Mouse (Mus musculus) thymus, postnatal 0 days (tissue): Measurements from ENCODE around the gene Elmo1. TPM values are rescaled to one million over a fixed set of nuclear protein-coding genes. Genes with fewer than 3 reads are reported as not detected.

Source experiments
- DNase-seq: peaks from one replicate; pipeline ENCODE4 v3.0.0-alpha.2; 2015; ENCODE audit warnings: low spot score
- polyA plus RNA-seq: library from polyadenylated mRNA; unstranded; fragments of >200 nt; fragmentation: Nextera tagmentation; extraction: Ambion mirVana; gene quantifications from 2 replicates; pipeline ENCODE4 v1.2.1, GENCODE M21; 2015

Elmo1 gene
- polyA plus RNA-seq = 30.1 and 32.3 TPM in 2 replicates

- peak; percentile 76 for DNase-seq
Observed at GRCm38 (mm10) chr13:20090133-20090710, at the start of gene Elmo1. Elmo1 (plus strand) TSS chr13:20090596.

DNA sequence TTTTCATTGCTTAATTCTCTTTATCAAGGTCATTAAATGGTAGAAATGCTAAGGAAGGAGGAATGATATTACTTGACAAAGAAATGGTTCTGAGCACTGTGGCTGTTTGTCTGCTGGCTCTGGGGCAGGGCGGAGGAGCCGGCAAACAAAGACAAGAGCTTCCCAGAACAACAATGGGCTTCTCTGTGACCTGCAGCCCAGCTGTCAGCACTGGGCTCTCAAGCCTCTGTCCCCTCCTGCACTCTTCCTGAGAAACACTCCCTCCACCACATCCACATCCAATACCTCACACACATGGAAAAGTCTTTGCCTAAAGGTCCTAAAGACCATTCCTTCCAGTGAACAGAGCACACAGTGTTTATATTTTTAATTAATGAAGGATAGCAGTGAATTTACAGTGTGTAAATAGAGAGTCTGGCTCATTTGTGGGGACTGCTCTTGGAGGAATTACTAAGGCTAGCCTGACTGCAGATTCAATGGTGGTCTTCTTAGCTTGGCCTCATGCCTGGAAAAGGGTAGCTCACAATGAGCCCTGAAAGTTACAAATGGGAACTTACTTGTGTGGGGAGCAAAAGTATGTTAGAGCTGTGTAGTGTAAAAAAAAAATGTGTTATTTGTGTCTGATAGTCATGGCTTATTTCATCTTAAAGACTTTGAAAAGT lies 49.1 kb upstream of the Elmo1 start:
- DNase-seq = no peak

- DNase-seq = no peak
Observed at GRCm38 (mm10) chr13:20042856-20043255, 47.5 kb upstream of the Elmo1 start.

DNA sequence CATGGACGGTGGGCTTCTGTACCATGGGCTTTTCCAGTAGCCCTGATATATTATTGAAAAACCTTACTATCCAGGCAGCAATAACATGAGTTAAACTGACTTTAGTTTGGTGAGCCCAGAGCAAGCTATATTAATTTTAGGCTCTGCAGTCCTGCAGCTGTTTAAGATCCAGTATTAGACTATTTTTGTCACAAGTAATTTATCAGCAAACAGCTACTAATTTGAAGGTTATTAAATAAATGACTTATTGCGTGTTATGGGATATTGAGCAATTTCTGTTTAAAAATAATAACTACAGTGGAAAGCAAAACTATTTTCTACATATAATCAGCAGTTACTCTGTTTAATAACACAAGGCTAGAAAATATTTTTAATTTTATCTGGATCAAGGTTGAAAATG lies 45.0 kb upstream of the Elmo1 start:
- no peak for DNase-seq

- DNase-seq = no peak
Observed at GRCm38 (mm10) chr13:20045836-20046235, 44.6 kb upstream of the Elmo1 start.

- no peak for DNase-seq
Observed at GRCm38 (mm10) chr13:20046406-20046805, 44.0 kb upstream of the Elmo1 start.

GRCm38 (mm10) chr13:20047926-20048836 lies 42.2 kb upstream of the Elmo1 start:
- no peak for DNase-seq

DNA sequence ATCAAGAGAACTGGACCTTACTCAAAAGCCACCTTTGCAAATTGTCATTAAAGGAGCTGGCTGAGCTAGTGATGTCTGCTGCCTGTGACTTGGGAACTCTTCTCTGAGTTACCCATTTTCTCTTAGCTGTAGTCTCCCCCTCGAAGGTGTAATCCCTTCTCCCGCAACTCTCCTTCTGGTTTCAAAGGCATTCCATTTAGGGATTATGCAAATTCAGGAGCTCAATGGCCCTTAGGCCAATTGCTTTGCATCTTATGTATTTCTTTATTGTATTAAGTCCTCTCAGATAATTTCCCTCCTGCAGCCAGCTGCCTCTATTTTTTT lies 41.6 kb upstream of the Elmo1 start:
- no peak for DNase-seq

- no peak for DNase-seq
Observed at GRCm38 (mm10) chr13:20049654-20050053, 40.7 kb upstream of the Elmo1 start.

GRCm38 (mm10) chr13:20050149-20050548 lies 40.2 kb upstream of the Elmo1 start:
- DNase-seq = no peak

- DNase-seq = no peak
Observed at GRCm38 (mm10) chr13:20057926-20058325, 32.5 kb upstream of the Elmo1 start.

DNA sequence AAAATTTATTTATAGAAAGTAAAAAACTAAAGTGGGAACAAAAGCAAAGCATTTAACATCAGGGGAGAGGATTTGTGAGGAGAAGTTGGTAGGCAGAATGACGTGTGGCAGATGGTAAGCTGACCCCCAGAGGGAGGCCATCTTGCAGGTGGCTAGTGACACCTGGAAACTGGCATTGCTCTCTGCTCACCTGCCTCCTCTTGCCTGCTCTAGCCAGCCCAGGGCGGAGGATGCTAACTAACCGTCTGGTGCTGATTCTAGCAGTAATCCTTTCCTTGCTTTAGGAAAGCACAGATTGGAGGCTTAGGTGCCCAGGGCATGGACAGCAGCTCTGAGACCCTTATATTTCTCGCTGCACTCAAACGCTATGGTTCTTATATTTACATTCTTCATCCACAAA lies 29.4 kb upstream of the Elmo1 start:
- DNase-seq = no peak

GRCm38 (mm10) chr13:20063331-20063730 lies 27.1 kb upstream of the Elmo1 start:
- no peak for DNase-seq

GRCm38 (mm10) chr13:20072043-20072442 lies 18.4 kb upstream of the Elmo1 start:
- no peak for DNase-seq

DNA sequence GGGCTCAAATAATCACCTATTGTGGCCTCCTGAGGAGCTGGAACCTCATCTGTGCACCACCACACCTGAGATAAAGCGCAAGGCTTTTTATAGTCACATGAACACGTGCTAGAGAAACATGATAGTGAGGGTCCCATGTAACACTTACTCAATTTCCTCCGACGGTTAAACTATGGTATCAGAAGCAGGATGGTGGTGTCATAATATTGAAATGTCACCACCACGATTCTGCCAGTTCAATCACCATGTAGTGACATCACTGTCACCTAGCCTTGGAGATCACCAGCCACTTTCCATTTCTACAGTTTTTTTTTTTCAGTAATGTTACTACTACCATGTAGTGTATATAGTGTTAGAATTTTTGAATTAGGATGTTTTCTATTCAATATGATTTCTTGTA lies 17.4 kb upstream of the Elmo1 start:
- no peak for DNase-seq

DNA sequence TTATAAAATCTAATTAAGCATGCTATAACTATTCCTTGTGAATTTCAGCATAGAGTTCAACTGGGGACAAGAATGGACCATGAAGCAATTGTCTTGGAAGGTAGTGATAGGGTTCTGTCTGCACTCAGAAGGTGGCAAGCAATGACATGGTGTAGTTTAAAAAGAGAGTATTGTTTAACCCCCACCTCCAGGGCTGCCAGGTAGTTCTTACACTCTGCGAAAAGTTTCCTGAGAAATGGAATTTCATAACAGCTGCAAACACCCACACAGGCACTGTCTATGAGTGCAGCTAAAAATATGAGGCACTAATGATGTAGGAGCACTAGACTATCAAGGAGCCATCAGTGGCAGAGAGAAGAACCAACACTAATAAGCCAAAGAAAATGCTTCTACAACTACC lies 13.9 kb upstream of the Elmo1 start:
- no peak for DNase-seq

GRCm38 (mm10) chr13:20077237-20077636 lies 13.2 kb upstream of the Elmo1 start:
- no peak for DNase-seq

DNA sequence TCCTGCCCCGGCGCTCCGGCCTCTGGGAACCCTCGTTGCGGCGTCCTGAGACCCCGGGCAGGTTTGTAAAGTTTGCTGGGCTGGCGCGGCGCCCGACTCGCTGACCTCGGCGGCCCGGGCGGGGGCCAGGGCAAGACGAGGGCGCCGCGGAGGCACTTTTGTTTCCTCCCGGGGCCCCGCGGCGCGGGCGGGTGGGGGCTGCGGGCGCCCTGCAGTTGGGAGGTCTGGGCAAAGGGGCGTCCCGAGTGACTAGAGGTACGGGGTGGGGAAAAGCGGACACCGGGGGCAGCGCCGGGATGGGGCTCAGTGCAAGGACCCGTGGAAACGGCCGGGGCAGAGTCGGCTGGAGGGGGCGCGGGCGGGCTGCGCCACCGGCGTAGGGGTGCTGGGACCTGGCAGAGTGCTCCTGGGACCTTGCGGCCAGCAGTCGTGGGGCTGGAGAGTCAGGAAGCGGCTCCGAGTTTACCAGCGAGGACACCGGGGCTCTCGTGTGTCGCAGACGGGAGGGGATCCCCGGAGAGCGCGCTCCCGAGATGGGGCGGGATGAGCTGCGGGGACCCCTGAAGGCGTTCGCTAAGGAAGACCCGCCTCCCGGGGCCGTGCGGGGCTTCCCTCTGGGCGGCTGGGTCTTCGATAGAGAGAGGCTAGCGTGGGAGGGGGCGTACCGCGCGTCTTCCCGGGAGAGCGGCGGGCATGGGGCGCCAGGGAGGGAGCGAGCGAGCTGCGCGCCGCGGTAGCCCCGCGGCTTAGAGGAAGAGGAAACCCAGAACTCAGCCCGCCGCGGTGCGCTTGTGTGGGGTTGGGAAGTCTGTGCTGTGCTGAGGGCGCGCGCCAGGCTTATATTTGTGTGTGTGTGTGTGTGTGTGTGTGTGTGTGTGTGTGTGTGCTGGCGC lies 561 bp downstream of the Elmo1 start:
- DNase-seq = peak; percentile 70

DNA sequence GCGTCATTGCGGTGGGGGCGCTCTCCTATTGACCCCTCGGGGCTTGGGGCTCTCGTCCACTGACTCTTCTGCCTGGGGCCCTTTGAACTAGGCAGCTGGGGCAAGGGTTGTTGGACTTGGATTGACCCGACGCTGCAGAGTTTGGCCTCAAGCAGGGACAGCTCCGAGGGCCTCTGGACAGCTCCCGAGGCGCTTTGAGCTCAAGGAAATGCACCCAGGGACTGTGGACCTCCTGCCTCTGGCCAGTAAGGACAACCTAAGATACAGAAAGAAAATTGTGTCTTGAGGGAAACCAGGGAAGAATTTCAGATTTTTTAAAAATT lies 1.2 kb downstream of the Elmo1 start:
- no peak for DNase-seq

- DNase-seq = no peak
Observed at GRCm38 (mm10) chr13:20092301-20092700, 1.9 kb downstream of the Elmo1 start.

DNA sequence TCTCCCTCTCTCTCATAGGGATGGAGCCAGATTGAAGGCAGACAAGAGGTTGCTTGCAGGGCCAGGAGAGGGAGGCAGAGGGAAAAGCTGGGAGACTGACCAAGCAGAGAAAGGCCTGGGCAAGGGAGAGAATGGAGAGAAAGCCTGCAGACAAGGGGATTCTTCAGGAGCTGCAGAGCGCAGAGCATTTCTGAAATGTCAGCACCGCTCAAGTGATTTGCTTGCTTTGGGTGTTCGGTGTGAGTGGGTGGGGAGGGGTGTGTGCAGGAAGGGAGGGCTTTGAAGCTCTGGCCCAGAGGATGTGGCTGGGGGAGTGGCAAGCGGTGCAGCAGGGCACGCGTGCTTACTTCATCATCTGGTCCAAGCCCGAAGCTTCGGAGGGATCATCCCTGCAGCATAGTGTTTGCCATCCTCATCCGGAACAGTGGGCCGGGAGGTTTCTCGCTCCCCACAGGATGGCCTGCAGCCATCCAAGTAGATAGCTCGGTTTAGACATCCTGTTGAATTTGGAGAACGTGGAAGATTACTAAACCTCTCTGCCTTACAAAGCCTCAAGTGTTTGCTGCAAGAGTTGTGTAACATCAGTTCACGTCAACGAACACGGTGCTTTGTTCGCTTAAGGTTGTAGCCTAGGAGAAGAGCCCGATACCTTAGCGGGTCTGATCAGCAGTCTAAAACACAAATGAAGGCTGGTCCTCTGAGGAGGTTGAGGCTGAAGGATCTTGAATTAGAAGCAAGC lies 3.1 kb downstream of the Elmo1 start:
- DNase-seq = peak; percentile 84
